Mouse (Mus musculus) embryonic facial prominence, embryonic 11.5 days (tissue): ENCODE data around the gene Tex52. TPM values are rescaled to one million over a fixed set of nuclear protein-coding genes. Genes with fewer than 3 reads are reported as not detected.
A peak's percentile ranks its signal among the peaks of the same experiment; 100 is the strongest.

Source experiments
- ATAC-seq: fragments of 200-750 bp; cut with Nextera tagmentation; replicated peaks from 2 replicates; pipeline ENCODE4 v1.8.0; 2017; ENCODE audit warnings: low read depth; ENCODE audit not compliant: insufficient number of reproducible peaks, low FRiP score, low TSS enrichment
- DNase-seq: peaks from one replicate; pipeline ENCODE4 v3.0.0-alpha.2; 2015; ENCODE audit warnings: low spot score
- H3K27ac ChIP-seq: fragments of 300-500 bp; sonication (generic); replicated peaks from 2 replicates; pipeline ENCODE4 v1.5.1; 2014; ENCODE audit warnings: mild to moderate bottlenecking, low read depth, low read length, control low read depth
- H3K27me3 ChIP-seq: fragments of 300-500 bp; sonication (generic); 2 replicates; pipeline ENCODE4 v1.6.1; 2014; ENCODE audit warnings: mild to moderate bottlenecking, low read length, moderate library complexity, mixed read lengths; ENCODE audit not compliant: control insufficient read depth, insufficient read depth
- H3K36me3 ChIP-seq: fragments of 300-500 bp; sonication (generic); replicated peaks from 2 replicates; pipeline ENCODE4 v1.6.1; 2014; ENCODE audit warnings: low read depth, mild to moderate bottlenecking, low read length, moderate library complexity, mixed read lengths; ENCODE audit not compliant: control insufficient read depth, insufficient read depth
- H3K4me1 ChIP-seq: fragments of 300-500 bp; sonication (generic); 2 replicates; pipeline ENCODE4 v1.6.1; 2014; ENCODE audit warnings: low read length, mixed read lengths; ENCODE audit not compliant: control insufficient read depth, insufficient read depth
- H3K4me2 ChIP-seq: fragments of 300-500 bp; sonication (generic); 2 replicates; pipeline ENCODE4 v1.6.1; 2014; ENCODE audit warnings: low read depth, mild to moderate bottlenecking, control low read depth, low read length, moderate library complexity
- H3K4me3 ChIP-seq: fragments of 300-500 bp; sonication (generic); 2 replicates; pipeline ENCODE4 v1.5.1; 2014; ENCODE audit warnings: low read depth, low read length, control low read depth
- H3K9ac ChIP-seq: fragments of 300-500 bp; sonication (generic); replicated peaks from 2 replicates; pipeline ENCODE4 v1.6.1; 2014; ENCODE audit warnings: mild to moderate bottlenecking, control low read depth, low read length
- H3K9me3 ChIP-seq: fragments of 300-500 bp; sonication (generic); replicated peaks from 2 replicates; pipeline ENCODE4 v1.6.1; 2016; ENCODE audit warnings: mild to moderate bottlenecking, low read length, inconsistent platforms, mixed read lengths; ENCODE audit not compliant: control insufficient read depth
- WGBS: fragments of 180-500 bp; shearing (Covaris S2); extraction: QIAGEN DNeasy Blood & Tissue Kit; methylation state at CpG from one replicate; pipeline ENCODE4 v1.1.7; 2014; 5-methylcytosine and 5-hydroxymethylcytosine counted together
- polyA plus RNA-seq: library from polyadenylated mRNA; unstranded; fragments of >200 nt; fragmentation: Nextera tagmentation; extraction: Ambion mirVana; gene quantifications from 2 replicates; pipeline ENCODE4 v1.2.1, GENCODE M21; 2014

The Tex52 gene
- polyA plus RNA-seq, 1 experiment from 2014 or later = 0.36 TPM

GRCm38 (mm10) chr6:128354140-128354539 is 21.1 kb upstream of the Tex52 start:
- ATAC-seq (no peak), DNase-seq (no peak)
- WGBS = 39% methylated on average over 3 of the region's 3 CpGs
- no peak overlapping the region for H3K4me2 ChIP-seq
- H3K4me3 ChIP-seq = no peak overlapping the region
- no peaks in the 10 kb centered on the region for H3K4me1 ChIP-seq
- no peaks in the 10 kb centered on the region for H3K9me3 ChIP-seq
- no peak overlapping the region for H3K9ac ChIP-seq
- H3K27me3 ChIP-seq = no peaks in the 10 kb centered on the region
- H3K27ac ChIP-seq = no peak overlapping the region
- peaks cover 2% of the 10 kb centered on the region for H3K36me3 ChIP-seq

- Histone ChIP-seq H3K27me3 (no peaks in the 10 kb centered on the region), H3K9me3 (no peaks in the 10 kb centered on the region), H3K36me3 (peaks cover 2% of the 10 kb centered on the region), H3K27ac (peak overlapping the region; percentile 77), H3K4me2 (peak overlapping the region; percentile 76), H3K9ac (peak overlapping the region; percentile 78), H3K4me3 (peak overlapping the region; percentile 84), H3K4me1 (no peaks in the 10 kb centered on the region)
- peak; percentile 71 for ATAC-seq
- no peak for DNase-seq
- WGBS = under 1% methylated on average over 28 of the region's 28 CpGs
These were observed 20.0 kb upstream of the Tex52 start for GRCm38 (mm10) chr6:128355201-128355681.

- Histone ChIP-seq H3K27ac (peak within 1 kb of the TSS; percentile 77), H3K4me2 (peak within 1 kb of the TSS; percentile 82), H3K9ac (peak within 1 kb of the TSS; percentile 78), H3K9me3 (no peaks in the 10 kb centered on the region), H3K27me3 (no peaks in the 10 kb centered on the region), H3K4me3 (peak within 1 kb of the TSS; percentile 84), H3K4me1 (no peaks in the 10 kb centered on the region), H3K36me3 (peaks cover 2% of the 10 kb centered on the region)
- DNase-seq = peak; percentile 97
- peak; percentile 99 for ATAC-seq
- WGBS = under 1% methylated on average over 40 of the region's 42 CpGs
These were observed 19.4 kb upstream of the Tex52 start, which contains the start of gene Tulp3 for GRCm38 (mm10) chr6:128355726-128356416. Gene Tulp3, minus strand, starts transcription at chr6:128355851.

GRCm38 (mm10) chr6:128358999-128359398 is 16.3 kb upstream of the Tex52 start:
- Histone ChIP-seq H3K36me3 (peaks cover 2% of the 10 kb centered on the region), H3K27me3 (no peaks in the 10 kb centered on the region), H3K27ac (no peak overlapping the region), H3K9ac (no peak overlapping the region; the same call in 1 of the 2 replicates), H3K9me3 (no peaks in the 10 kb centered on the region), H3K4me1 (no peaks in the 10 kb centered on the region), H3K4me3 (no peak overlapping the region), H3K4me2 (no peak overlapping the region)
- DNase-seq (peak; percentile 75), ATAC-seq (no peak)
- WGBS = 22% methylated on average over 2 of the region's 2 CpGs

- H3K9ac ChIP-seq = peak overlapping the region; percentile 95
- no peaks in the 10 kb centered on the region for H3K9me3 ChIP-seq
- peak overlapping the region; percentile 96 for H3K27ac ChIP-seq
- H3K4me2 ChIP-seq = peak overlapping the region; percentile 79
- H3K4me1 ChIP-seq = no peaks in the 10 kb centered on the region; the same call in 1 of the 2 replicates
- DNase-seq (no peak), ATAC-seq (no peak)
- H3K36me3 ChIP-seq = peaks cover 8% of the 10 kb centered on the region
- H3K27me3 ChIP-seq = no peaks in the 10 kb centered on the region
- 18% methylated on average over 8 of the region's 9 CpGs for WGBS
- H3K4me3 ChIP-seq = peak overlapping the region; percentile 95
These were observed 13.4 kb upstream of the Tex52 start for GRCm38 (mm10) chr6:128361901-128362300.

GRCm38 (mm10) chr6:128362381-128363006 is 12.8 kb upstream of the Tex52 start, which contains the start of the genes Rhno1 and Foxm1:
Gene Rhno1, minus strand, starts transcription at chr6:128362911.
Gene Foxm1, plus strand, starts transcription at chr6:128362967.
- Histone ChIP-seq H3K27me3 (no peaks in the 10 kb centered on the region), H3K4me3 (peak within 1 kb of the TSS; percentile 95), H3K27ac (peak within 1 kb of the TSS; percentile 96), H3K9me3 (no peaks in the 10 kb centered on the region), H3K36me3 (peaks cover 11% of the 10 kb centered on the region), H3K4me1 (no peaks in the 10 kb centered on the region; the same call in 1 of the 2 replicates), H3K4me2 (peak within 1 kb of the TSS; percentile 79), H3K9ac (peak within 1 kb of the TSS; percentile 95)
- peak; percentile 92 for DNase-seq
- under 1% methylated on average over 40 of the region's 76 CpGs for WGBS
- ATAC-seq = peak; percentile 86

GRCm38 (mm10) chr6:128363007-128363825 is 12.0 kb upstream of the Tex52 start:
- Histone ChIP-seq H3K4me1 (no peaks in the 10 kb centered on the region; the same call in 1 of the 2 replicates), H3K9ac (peak overlapping the region; percentile 95), H3K27me3 (no peaks in the 10 kb centered on the region), H3K27ac (peak overlapping the region; percentile 96), H3K4me3 (peak overlapping the region; percentile 95), H3K36me3 (peaks cover 9% of the 10 kb centered on the region), H3K9me3 (no peaks in the 10 kb centered on the region), H3K4me2 (peak overlapping the region; percentile 79)
- 2% methylated on average over 33 of the region's 46 CpGs for WGBS
- ATAC-seq (peak; percentile 60), DNase-seq (peak; percentile 58)
